Mouse (Mus musculus): Measurements from ENCODE around the gene Nr2e1. TPM values are rescaled to one million over a fixed set of nuclear protein-coding genes. Genes with fewer than 3 reads are reported as not detected.

Nr2e1 gene
- not detected in 2 replicates for polyA plus RNA-seq (2015; fragmentation: Nextera tagmentation; extraction: Ambion mirVana)

DNA sequence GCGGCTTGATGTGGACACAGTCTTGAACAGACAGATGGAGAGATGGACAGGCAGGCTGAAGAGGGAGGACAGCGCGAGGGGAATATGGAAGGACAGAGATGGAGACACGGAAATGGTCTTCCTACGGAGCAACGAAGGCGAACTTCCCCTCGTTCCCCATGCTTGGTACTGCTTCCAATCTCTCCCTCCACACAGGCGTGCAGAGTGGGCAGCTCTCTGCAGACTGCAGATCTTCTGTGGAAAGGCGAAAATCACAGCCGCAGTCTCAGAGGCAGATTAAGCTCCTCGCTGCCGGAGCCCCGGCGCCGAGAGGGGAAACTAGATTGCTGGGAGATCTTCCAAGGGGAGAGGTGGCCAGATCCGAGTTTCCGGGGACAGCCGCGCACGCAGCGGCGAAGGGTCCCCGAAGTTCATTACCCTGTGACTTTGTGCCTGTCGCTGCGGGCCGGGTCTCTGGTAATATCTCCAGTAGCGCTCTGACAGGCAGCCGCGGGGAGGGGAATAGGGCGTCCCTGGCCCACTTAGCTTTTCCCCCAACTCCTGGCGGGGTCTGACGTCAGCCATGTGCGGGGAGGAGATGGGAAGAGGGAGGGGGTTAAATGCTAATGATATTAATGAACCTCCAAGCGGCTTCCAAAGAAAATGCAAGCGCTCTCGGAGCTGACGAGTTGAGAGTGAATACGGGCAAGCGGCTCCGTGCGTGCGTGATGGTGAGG is at the start of gene Nr2e1, which contains the start of gene Ostm1:
Gene Nr2e1, minus strand, starts transcription at position 476 of the 716 bp plus-strand sequence.
Gene Ostm1, plus strand, starts transcription at position 666 of the 716 bp plus-strand sequence.
- no peak within 1 kb of the TSS for H3K9ac ChIP-seq
- WGBS = under 1% methylated on average over 43 of the region's 43 CpGs

DNA sequence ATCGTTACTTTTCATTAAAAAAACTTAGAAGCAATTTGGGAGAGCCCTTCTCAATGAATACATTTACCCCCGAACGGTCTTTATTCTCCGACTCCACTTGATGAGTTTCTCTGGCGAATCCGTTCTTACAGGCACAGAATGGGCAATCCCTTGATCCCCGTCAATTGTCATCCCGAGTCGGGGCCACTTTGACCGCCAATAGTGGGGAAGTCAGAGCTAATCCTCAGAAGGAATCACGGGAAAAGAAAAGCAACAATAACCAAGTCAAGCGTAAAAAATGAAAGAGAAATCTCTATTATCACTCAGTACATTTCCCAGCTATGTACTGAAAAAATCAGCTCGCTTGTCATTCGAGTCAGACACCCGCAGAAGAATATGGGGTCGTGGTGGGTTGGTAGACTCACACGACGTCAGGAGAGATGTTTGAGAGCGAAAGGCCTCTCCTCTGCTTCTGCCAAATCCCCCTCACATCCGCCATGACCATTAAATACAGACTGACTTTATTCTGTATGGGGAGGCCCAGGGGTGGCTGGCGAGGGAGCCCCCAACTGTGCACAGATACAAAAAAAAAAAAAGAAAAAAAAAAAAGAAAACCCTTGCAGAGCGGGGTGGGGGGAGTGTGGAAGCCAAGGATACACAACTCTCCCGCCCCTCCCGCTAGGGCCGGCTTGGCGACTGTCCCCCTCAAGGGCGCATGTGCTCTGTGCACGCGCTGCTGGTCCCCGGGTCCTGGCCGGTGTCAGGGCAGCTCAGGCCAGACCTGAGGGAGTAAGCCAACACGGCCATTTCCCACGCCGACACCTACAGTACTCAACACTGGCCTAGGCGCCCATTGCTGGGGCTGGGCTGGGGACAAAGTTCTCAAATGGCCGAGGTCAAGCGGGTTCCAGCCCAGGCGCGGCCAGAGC is 49.3 kb upstream of the Nr2e1 start:
- Histone ChIP-seq H3K4me2 (peak overlapping the region; percentile 76), H3K4me1 (peaks cover 46% of the 10 kb centered on the region), H3K27me3 (replicated peaks) (peaks cover 100% of the 10 kb centered on the region), H3K4me3 (peak overlapping the region; percentile 55), H3K9me3 (no peaks in the 10 kb centered on the region), H3K36me3 (no peaks in the 10 kb centered on the region), H3K9ac (peak overlapping the region; percentile 37), H3K27ac (replicated peaks) (no peak overlapping the region)
- WGBS = 1% methylated on average over 39 of the region's 39 CpGs
- ATAC-seq (ENCODE audit: extremely low read depth, insufficient number of reproducible peaks, low FRiP score, low TSS enrichment) = no peak

More for the DNA sequence above, at the start of gene Nr2e1, which contains the start of gene Ostm1:
- peak within 1 kb of the TSS; percentile 65 for H3K4me2 ChIP-seq
- no peak for ATAC-seq (ENCODE audit: extremely low read depth, insufficient number of reproducible peaks, low FRiP score, low TSS enrichment)
- H3K27ac ChIP-seq (replicated peaks) = no peak within 1 kb of the TSS
- H3K36me3 ChIP-seq = no peaks in the 10 kb centered on the region
- H3K27me3 ChIP-seq (replicated peaks) = peaks cover 100% of the 10 kb centered on the region
- H3K4me1 ChIP-seq = peaks cover 46% of the 10 kb centered on the region
- H3K9me3 ChIP-seq = no peaks in the 10 kb centered on the region
- H3K4me3 ChIP-seq = peak within 1 kb of the TSS; percentile 47

DNA sequence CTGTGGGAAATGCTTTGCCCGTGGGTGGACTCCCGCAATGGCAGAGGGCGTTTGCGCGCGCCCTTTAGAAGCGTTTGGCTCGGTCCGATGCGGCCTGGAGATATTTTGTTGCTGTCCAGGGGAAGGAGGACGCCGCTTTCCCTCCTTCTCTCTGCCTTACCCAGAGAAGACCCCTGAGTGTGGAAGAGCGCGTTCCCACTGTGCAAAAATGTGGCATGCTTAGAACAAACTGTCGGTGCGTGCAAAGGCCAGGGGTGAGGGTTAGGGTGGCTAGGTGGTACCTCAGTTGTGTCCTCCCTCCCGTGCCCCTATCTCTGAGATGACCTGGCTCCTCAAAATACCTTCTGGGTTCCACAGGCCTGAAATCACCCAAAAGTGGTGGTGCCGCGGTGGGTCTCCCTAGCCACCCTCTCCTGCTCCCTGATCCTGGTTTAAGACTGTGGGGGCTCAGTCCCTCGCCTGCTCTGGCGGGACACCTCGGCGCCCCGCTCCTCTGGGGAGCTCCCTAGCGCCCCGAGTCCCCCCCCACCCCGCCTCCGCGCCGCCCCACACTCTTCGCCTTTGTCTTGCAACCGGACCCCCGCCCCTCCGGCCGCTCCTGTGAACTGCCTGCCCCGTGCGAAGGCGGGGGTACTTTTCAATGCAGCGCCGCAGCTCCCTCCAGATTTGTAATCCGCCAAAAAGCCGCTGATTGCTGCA is 48.5 kb upstream of the Nr2e1 start:
- 1% methylated on average over 42 of the region's 42 CpGs for WGBS

DNA sequence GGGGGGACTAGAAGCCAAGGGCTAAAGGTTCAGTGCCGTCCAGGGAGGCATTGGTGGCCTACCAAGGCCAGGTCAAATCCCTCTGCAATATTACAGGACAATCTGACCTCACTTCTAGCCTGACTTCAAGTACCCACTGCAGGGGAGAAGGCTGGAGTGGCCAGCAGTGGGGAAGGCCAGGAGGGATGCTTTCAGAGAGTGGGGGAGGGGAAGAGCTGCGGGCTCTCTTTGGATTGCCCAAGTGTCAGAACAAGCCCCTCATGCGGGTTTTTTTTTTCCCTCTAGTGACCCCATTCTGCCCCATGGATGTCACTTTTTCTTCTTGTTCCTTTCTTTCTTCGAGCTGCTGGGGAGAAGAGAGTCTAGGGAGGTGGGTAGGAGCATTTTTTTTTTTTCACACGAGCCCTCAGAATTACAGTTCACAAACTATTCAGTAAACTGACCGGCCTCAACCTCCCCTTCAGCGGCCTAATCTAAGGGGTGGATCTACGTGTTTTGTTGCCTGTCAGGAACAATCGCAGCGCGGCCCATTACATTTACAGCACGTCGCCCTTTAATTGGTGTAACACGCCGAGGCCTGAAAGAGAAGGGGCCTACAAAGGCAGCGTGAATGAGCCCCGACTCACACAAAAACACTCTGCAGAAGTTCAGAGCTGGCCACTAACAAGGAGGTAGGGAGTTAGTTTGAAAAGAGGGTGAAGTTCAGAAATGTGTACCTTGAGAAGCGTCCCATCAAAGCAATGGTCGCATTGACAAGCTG is 47.3 kb upstream of the Nr2e1 start:
- Histone ChIP-seq H3K9me3 (no peaks in the 10 kb centered on the region), H3K36me3 (no peaks in the 10 kb centered on the region), H3K27ac (replicated peaks) (no peak overlapping the region), H3K4me2 (no peak overlapping the region), H3K9ac (no peak overlapping the region), H3K4me3 (no peak overlapping the region), H3K27me3 (replicated peaks) (peaks cover 100% of the 10 kb centered on the region), H3K4me1 (peaks cover 33% of the 10 kb centered on the region)
- 6% methylated on average over 19 of the region's 19 CpGs for WGBS
- no peak for ATAC-seq (ENCODE audit: extremely low read depth, insufficient number of reproducible peaks, low FRiP score, low TSS enrichment)

More for the DNA sequence above, 48.5 kb upstream of the Nr2e1 start:
- Histone ChIP-seq H3K9ac (no peak overlapping the region), H3K27ac (replicated peaks) (no peak overlapping the region), H3K4me3 (peak overlapping the region; percentile 55), H3K9me3 (no peaks in the 10 kb centered on the region), H3K4me1 (peaks cover 43% of the 10 kb centered on the region), H3K36me3 (no peaks in the 10 kb centered on the region), H3K4me2 (peak overlapping the region; percentile 76), H3K27me3 (replicated peaks) (peaks cover 100% of the 10 kb centered on the region)
- no peak for ATAC-seq (ENCODE audit: extremely low read depth, insufficient number of reproducible peaks, low FRiP score, low TSS enrichment)

DNA sequence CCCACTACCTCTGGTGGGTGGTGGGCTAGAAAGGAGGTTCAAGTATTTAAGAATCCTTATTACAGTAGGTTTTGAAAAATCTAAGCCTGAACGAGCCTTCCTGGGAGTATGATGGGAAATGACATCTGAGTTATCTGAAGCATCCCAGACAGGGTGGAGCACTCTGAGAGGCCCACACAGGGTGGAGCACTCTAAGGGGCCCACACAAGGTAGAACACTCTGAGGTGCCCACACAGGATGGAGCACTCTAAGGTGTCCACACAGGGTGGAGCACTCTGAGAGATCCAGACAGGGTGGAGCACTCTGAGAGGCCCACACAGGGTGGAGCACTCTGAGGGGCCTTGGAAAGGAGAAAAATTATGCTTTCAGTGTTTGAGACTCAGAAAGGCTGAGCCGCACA is 42.5 kb upstream of the Nr2e1 start:
- ATAC-seq (ENCODE audit: extremely low read depth, insufficient number of reproducible peaks, low FRiP score, low TSS enrichment) = no peak
- no peaks in the 10 kb centered on the region for H3K9me3 ChIP-seq

GRCm38 (mm10) chr10:42618291-42618690 is 34.9 kb upstream of the Nr2e1 start:
- WGBS = 43% methylated on average over 2 of the region's 2 CpGs
- no peak for ATAC-seq (ENCODE audit: extremely low read depth, insufficient number of reproducible peaks, low FRiP score, low TSS enrichment)

More for the DNA sequence above, 42.5 kb upstream of the Nr2e1 start:
- peaks cover 83% of the 10 kb centered on the region for H3K27me3 ChIP-seq (replicated peaks)
- no peak overlapping the region for H3K9ac ChIP-seq
- no peak overlapping the region for H3K4me3 ChIP-seq
- 63% methylated on average over 2 of the region's 2 CpGs for WGBS
- H3K27ac ChIP-seq (replicated peaks) = no peak overlapping the region
- H3K4me1 ChIP-seq = no peaks in the 10 kb centered on the region
- no peaks in the 10 kb centered on the region for H3K36me3 ChIP-seq
- H3K4me2 ChIP-seq = no peak overlapping the region

GRCm38 (mm10) chr10:42614766-42615165 is 31.3 kb upstream of the Nr2e1 start:
- no peak for ATAC-seq (ENCODE audit: extremely low read depth, insufficient number of reproducible peaks, low FRiP score, low TSS enrichment)
- Histone ChIP-seq H3K4me1 (peaks cover 21% of the 10 kb centered on the region), H3K9me3 (no peaks in the 10 kb centered on the region; the same call in 1 of the 2 replicates), H3K4me2 (peak overlapping the region; percentile 33), H3K27ac (replicated peaks) (no peak overlapping the region), H3K9ac (no peak overlapping the region), H3K4me3 (peak overlapping the region; percentile 56; the same call in 1 of the 2 replicates), H3K27me3 (replicated peaks) (peaks cover 95% of the 10 kb centered on the region), H3K36me3 (no peaks in the 10 kb centered on the region)
- 19% methylated on average over 9 of the region's 9 CpGs for WGBS

More at GRCm38 (mm10) chr10:42618291-42618690, 34.9 kb upstream of the Nr2e1 start:
- H3K9ac ChIP-seq = no peak overlapping the region
- peaks cover 96% of the 10 kb centered on the region for H3K27me3 ChIP-seq (replicated peaks)
- H3K4me3 ChIP-seq = no peak overlapping the region
- H3K27ac ChIP-seq (replicated peaks) = no peak overlapping the region
- peaks cover 17% of the 10 kb centered on the region for H3K4me1 ChIP-seq
- H3K36me3 ChIP-seq = no peaks in the 10 kb centered on the region
- H3K9me3 ChIP-seq = no peaks in the 10 kb centered on the region
- H3K4me2 ChIP-seq = no peak overlapping the region

GRCm38 (mm10) chr10:42613639-42614381 is 30.4 kb upstream of the Nr2e1 start:
- H3K4me1 ChIP-seq = peaks cover 21% of the 10 kb centered on the region
- no peaks in the 10 kb centered on the region; the same call in 1 of the 2 replicates for H3K9me3 ChIP-seq
- no peak for ATAC-seq (ENCODE audit: extremely low read depth, insufficient number of reproducible peaks, low FRiP score, low TSS enrichment)
- H3K4me3 ChIP-seq = peak overlapping the region; percentile 56
- WGBS = 1% methylated on average over 40 of the region's 40 CpGs
- no peak overlapping the region for H3K27ac ChIP-seq (replicated peaks)
- H3K36me3 ChIP-seq = no peaks in the 10 kb centered on the region
- peak overlapping the region; percentile 79 for H3K4me2 ChIP-seq
- peaks cover 95% of the 10 kb centered on the region for H3K27me3 ChIP-seq (replicated peaks)
- H3K9ac ChIP-seq = peak overlapping the region; percentile 77

DNA sequence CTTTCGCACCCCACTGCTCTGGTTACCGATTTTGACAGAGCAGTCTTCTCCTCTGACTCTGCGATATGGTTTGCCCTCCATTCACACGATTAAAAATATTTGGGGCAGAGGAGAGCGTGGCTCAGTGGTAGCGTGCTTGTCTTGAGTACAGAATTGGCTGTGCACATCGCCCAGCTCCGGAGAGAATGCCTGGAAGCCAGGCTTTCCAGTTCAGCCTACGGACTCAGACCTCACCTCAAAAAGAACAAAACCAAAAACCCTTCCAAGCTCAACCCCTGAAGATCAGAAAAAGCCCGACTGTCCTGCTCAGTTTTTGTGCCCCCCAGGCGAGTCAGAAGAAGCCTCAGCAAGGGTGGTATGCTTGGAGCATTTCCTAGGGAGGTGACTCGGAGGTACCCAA is 29.6 kb upstream of the Nr2e1 start:
- Histone ChIP-seq H3K27ac (replicated peaks) (no peak overlapping the region), H3K4me1 (peaks cover 21% of the 10 kb centered on the region), H3K4me3 (0 out of 2 replicates have a peak overlapping the region, but pooled peaks have one; percentile 56), H3K27me3 (replicated peaks) (peaks cover 95% of the 10 kb centered on the region), H3K9ac (no peak overlapping the region), H3K9me3 (peaks cover 2% of the 10 kb centered on the region; the same call in 1 of the 2 replicates), H3K4me2 (peak overlapping the region; percentile 79), H3K36me3 (no peaks in the 10 kb centered on the region)
- WGBS = 9% methylated on average over 12 of the region's 12 CpGs
- no peak for ATAC-seq (ENCODE audit: extremely low read depth, insufficient number of reproducible peaks, low FRiP score, low TSS enrichment)

- no peak overlapping the region for H3K27ac ChIP-seq (replicated peaks)
- H3K4me2 ChIP-seq = no peak overlapping the region
- H3K4me3 ChIP-seq = no peak overlapping the region
- no peak overlapping the region for H3K9ac ChIP-seq
- peaks cover 18% of the 10 kb centered on the region for H3K9me3 ChIP-seq
- ATAC-seq (ENCODE audit: extremely low read depth, insufficient number of reproducible peaks, low FRiP score, low TSS enrichment) = no peak
- WGBS = 53% methylated on average over 4 of the region's 4 CpGs
- no peaks in the 10 kb centered on the region for H3K36me3 ChIP-seq
- H3K27me3 ChIP-seq (replicated peaks) = peaks cover 75% of the 10 kb centered on the region
- no peaks in the 10 kb centered on the region for H3K4me1 ChIP-seq
These were observed 23.3 kb upstream of the Nr2e1 start for GRCm38 (mm10) chr10:42606757-42607156.
